Mouse (Mus musculus) bone marrow macrophage, adult 2 months (primary cell): ENCODE measurements around the gene Nek6.

Source experiments
- CTCF ChIP-seq: IDR thresholded peaks from 2 replicates; pipeline ENCODE4 v1.5.1; 2012; ENCODE audit warnings: low read depth, mild to moderate bottlenecking, low read length, moderate library complexity
- POLR2A ChIP-seq: IDR thresholded peaks from 2 replicates; pipeline ENCODE4 v1.6.1; 2012; ENCODE audit warnings: mild to moderate bottlenecking, low read depth, low read length, borderline replicate concordance

- TF ChIP-seq CTCF, result no peak
- no peak for TF ChIP-seq POLR2A
Measured at GRCm38 (mm10) chr2:38462323-38462722, 49.1 kb upstream of the Nek6 start.
